Mouse (Mus musculus) heart, embryonic 14.5 days (tissue): ENCODE measurements around the gene Lsm10. TPM values are rescaled to one million over a fixed set of nuclear protein-coding genes. Genes with fewer than 3 reads are reported as not detected.

Experiments used
- ATAC-seq: fragments of 200-750 bp; cut with Nextera tagmentation; 2 replicates; pipeline ENCODE4 v1.8.0; 2017; ENCODE audit warnings: low read depth, moderate TSS enrichment; ENCODE audit not compliant: insufficient number of reproducible peaks, insufficient read depth, low FRiP score
- H3K27ac ChIP-seq, 2 experiments: fragments of 200-500 bp in 1 of 2; fragments of 300-500 bp in 1 of 2; sonication (generic) in 1 of 2; replicated peaks in 1 of 2; 2 replicates each; pipeline ENCODE4 v1.5.1; 2012 to 2014; ENCODE audit warnings: low read depth in 2 of 2, low read length in 2 of 2, control low read depth in 1 of 2, mild to moderate bottlenecking in 1 of 2, mixed read lengths in 1 of 2; ENCODE audit not compliant: control insufficient read depth in 1 of 2, insufficient read depth in 1 of 2
- H3K27me3 ChIP-seq: fragments of 300-500 bp; sonication (generic); 2 replicates; pipeline ENCODE4 v1.6.1; 2014; ENCODE audit warnings: mild to moderate bottlenecking, low read length, control low read depth; ENCODE audit not compliant: control insufficient read depth, insufficient read depth
- H3K36me3 ChIP-seq: fragments of 300-500 bp; sonication (generic); 2 replicates; pipeline ENCODE4 v1.6.1; 2014; ENCODE audit warnings: mild to moderate bottlenecking, control low read depth, low read length, mixed read lengths; ENCODE audit not compliant: control insufficient read depth, insufficient read depth
- H3K4me1 ChIP-seq, 2 experiments: fragments of 200-500 bp in 1 of 2; fragments of 300-500 bp in 1 of 2; sonication (generic) in 1 of 2; 2 replicates each; pipeline ENCODE4 v1.6.1; 2012 to 2014; ENCODE audit warnings: low read length in 2 of 2, control low read depth in 1 of 2, mixed read lengths in 1 of 2; ENCODE audit not compliant: control insufficient read depth in 2 of 2, insufficient read depth in 2 of 2
- H3K4me2 ChIP-seq: fragments of 300-500 bp; sonication (generic); 2 replicates; pipeline ENCODE4 v1.6.1; 2014; ENCODE audit warnings: mild to moderate bottlenecking, low read length
- H3K4me3 ChIP-seq, 2 experiments: fragments of 200-500 bp in 1 of 2; fragments of 300-500 bp in 1 of 2; sonication (generic) in 1 of 2; 2 replicates each; pipeline ENCODE4 v1.5.1; 2012 to 2014; ENCODE audit warnings: low read length in 2 of 2, mild to moderate bottlenecking in 2 of 2, control low read depth in 1 of 2, low read depth in 1 of 2, moderate library complexity in 1 of 2; ENCODE audit not compliant: control insufficient read depth in 1 of 2, insufficient read depth in 1 of 2
- H3K9ac ChIP-seq: fragments of 300-500 bp; sonication (generic); 2 replicates; pipeline ENCODE4 v1.6.1; 2014; ENCODE audit warnings: mild to moderate bottlenecking, low read length
- H3K9me3 ChIP-seq: fragments of 300-500 bp; sonication (generic); 2 replicates; pipeline ENCODE4 v1.6.1; 2016; ENCODE audit warnings: low read length, control low read depth; ENCODE audit not compliant: control insufficient read depth
- WGBS: fragments of 180-500 bp; shearing (Covaris S2); extraction: QIAGEN DNeasy Blood & Tissue Kit; methylation state at CpG from one replicate; pipeline ENCODE4 v1.1.7; 2014; 5-methylcytosine and 5-hydroxymethylcytosine counted together
- polyA plus RNA-seq: library from polyadenylated mRNA; unstranded; fragments of >200 nt; fragmentation: Nextera tagmentation; extraction: Ambion mirVana; gene quantifications from 2 replicates; pipeline ENCODE4 v1.2.1, GENCODE M21; 2014

Lsm10 gene
- polyA plus RNA-seq, 1 experiment from 2014 or later = 49.1 TPM

DNA sequence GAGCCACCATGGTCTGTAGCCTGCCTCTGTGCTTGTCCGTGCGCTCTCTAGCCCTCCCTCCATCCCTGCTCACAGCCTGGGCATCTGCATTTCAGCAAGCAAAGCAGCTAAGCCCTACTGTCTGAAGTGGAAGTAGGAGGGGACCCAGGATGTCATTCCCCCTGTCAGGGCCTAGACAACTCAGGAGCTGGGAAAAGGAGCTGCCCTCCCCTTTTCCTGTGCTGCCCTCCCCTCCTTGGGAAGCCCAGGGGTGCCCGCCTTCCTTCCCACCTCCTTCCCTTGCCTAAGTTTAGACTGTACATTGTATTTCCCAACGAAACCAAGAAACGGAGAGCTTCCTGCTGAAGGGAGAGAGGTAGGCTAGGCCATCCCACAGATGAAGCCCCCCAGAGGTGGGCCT, 44.6 kb downstream of the Lsm10 start:
- H3K27ac ChIP-seq = peak overlapping the region; percentile 27 to 62; a peak in 3 of 4 replicates
- peaks cover 10 to 11% of the 10 kb centered on the region in 2 experiments; a peak in 3 of 4 replicates for H3K4me1 ChIP-seq
- 0 out of 2 replicates have a peak, but pooled peaks have one; percentile 8 for ATAC-seq
- WGBS = 68% methylated on average over 5 of the region's 5 CpGs
- no peak overlapping the region for H3K4me2 ChIP-seq
- H3K9me3 ChIP-seq = no peaks in the 10 kb centered on the region
- peaks cover 40% of the 10 kb centered on the region for H3K36me3 ChIP-seq
- H3K4me3 ChIP-seq = no peak overlapping the region
- H3K27me3 ChIP-seq = no peaks in the 10 kb centered on the region
- no peak overlapping the region for H3K9ac ChIP-seq

GRCm38 (mm10) chr4:126145396-126145795, 49.0 kb downstream of the Lsm10 start:
- H3K9ac ChIP-seq = no peak overlapping the region
- no peak overlapping the region for H3K27ac ChIP-seq
- 30% methylated on average over 4 of the region's 4 CpGs for WGBS

GRCm38 (mm10) chr4:126146974-126147532, 50.6 kb downstream of the Lsm10 start:
- H3K4me2 ChIP-seq = peak overlapping the region; percentile 70
- peaks cover 5% of the 10 kb centered on the region; the same call in 1 of the 2 replicates for H3K36me3 ChIP-seq
- 46% methylated on average over 9 of the region's 9 CpGs for WGBS
- H3K27me3 ChIP-seq = peaks cover 14% of the 10 kb centered on the region; the same call in 1 of the 2 replicates
- H3K4me3 ChIP-seq = 0 out of 4 replicates have a peak overlapping the region, but pooled peaks of 1 of the 2 experiments have one; percentile 56
- no peak overlapping the region; the same call in 1 of the 2 replicates for H3K9ac ChIP-seq
- peak overlapping the region; percentile 70 to 81 for H3K27ac ChIP-seq
- no peak for ATAC-seq
- no peaks in the 10 kb centered on the region for H3K9me3 ChIP-seq
- H3K4me1 ChIP-seq = peaks cover 30% of the 10 kb centered on the region in 2 experiments

More at GRCm38 (mm10) chr4:126145396-126145795, 49.0 kb downstream of the Lsm10 start:
- H3K4me2 ChIP-seq = no peak overlapping the region
- H3K27me3 ChIP-seq = peaks cover 14% of the 10 kb centered on the region; the same call in 1 of the 2 replicates
- no peaks in the 10 kb centered on the region for H3K9me3 ChIP-seq
- H3K4me1 ChIP-seq = peaks cover 26% of the 10 kb centered on the region in 2 experiments
- no peak overlapping the region for H3K4me3 ChIP-seq
- ATAC-seq = no peak
- 0 out of 2 replicates have a peak, but pooled peaks cover 5% of the 10 kb centered on the region for H3K36me3 ChIP-seq

DNA sequence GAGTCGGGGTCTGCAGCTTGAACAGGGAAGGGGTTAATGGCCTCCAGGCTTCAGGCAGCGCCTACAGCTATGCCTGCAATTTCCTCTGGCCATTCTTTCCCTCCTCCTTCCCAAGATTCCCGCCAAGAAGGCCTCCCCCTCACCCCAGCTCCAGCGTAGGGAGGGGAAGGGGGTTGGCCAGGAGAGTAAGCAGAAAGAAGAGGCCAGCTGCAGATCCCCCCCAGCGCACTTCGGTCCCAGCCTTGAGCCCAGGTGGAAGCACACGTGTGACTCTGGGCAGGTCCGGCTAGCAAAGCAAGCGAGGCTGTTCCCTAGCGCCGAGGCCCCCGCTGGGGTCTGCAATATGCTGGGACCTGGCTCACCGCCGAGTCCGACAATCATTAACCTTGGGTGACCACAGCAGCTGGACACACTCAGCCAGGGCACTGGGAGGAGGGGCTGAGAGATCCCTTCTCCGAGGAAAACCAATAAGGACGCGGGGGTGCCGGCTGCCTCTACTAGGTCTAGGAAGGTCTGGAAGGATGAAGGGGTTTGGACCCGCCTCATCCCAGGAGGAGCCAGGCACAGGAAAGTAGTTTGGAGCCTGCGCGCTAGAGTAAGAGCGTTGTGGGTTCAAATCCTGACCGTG, 51.2 kb downstream of the Lsm10 start, which contains the start of gene Eva1b:
Gene Eva1b, plus strand, starts transcription at position 212 of the 628 bp plus-strand sequence.
- Histone ChIP-seq H3K27ac (peak within 1 kb of the TSS; percentile 70 to 81), H3K9me3 (no peaks in the 10 kb centered on the region), H3K4me2 (peak within 1 kb of the TSS; percentile 70), H3K36me3 (peaks cover 5% of the 10 kb centered on the region; the same call in 1 of the 2 replicates), H3K4me1 (peaks cover 30 to 32% of the 10 kb centered on the region in 2 experiments), H3K4me3 (peak within 1 kb of the TSS; percentile 56 to 67), H3K27me3 (peaks cover 14% of the 10 kb centered on the region; the same call in 1 of the 2 replicates), H3K9ac (peak within 1 kb of the TSS; percentile 80)
- WGBS = 4% methylated on average over 22 of the region's 24 CpGs
- ATAC-seq = peak; percentile 43

Other genes with a start within 250 kb of the Lsm10 start
- gene Csf3r, start 72.1 kb upstream of the Lsm10 start, polyA plus RNA-seq = 1.1 and 1.5 TPM in 2 replicates
- gene Mrps15, start 49.7 kb upstream of the Lsm10 start, polyA plus RNA-seq = 132 and 151 TPM in 2 replicates
- gene Oscp1, start 38.1 kb upstream of the Lsm10 start, polyA plus RNA-seq = 4.6 and 6.4 TPM in 2 replicates
- gene Stk40, start 7.3 kb downstream of the Lsm10 start, polyA plus RNA-seq = 13.1 and 17.8 TPM in 2 replicates
- 31.8 and 33.9 TPM in 2 replicates for gene Eva1b, start 51.1 kb downstream of the Lsm10 start, polyA plus RNA-seq
- 2.5 and 2.7 TPM in 2 replicates for gene Sh3d21, start 66.9 kb downstream of the Lsm10 start, polyA plus RNA-seq
- gene Thrap3, start 106.1 kb downstream of the Lsm10 start, polyA plus RNA-seq = 132 and 148 TPM in 2 replicates
- gene Map7d1, start 159.7 kb downstream of the Lsm10 start, polyA plus RNA-seq = 41.8 and 46.8 TPM in 2 replicates
- gene Trappc3, start 165.7 kb downstream of the Lsm10 start, polyA plus RNA-seq = 17.8 and 30.5 TPM in 2 replicates
- 3.8 and 4.8 TPM in 2 replicates for gene Col8a2, start 190.2 kb downstream of the Lsm10 start, polyA plus RNA-seq
- gene Adprhl2, start 225.1 kb downstream of the Lsm10 start, polyA plus RNA-seq = 23.7 and 25.1 TPM in 2 replicates
- 0.89 and 0.96 TPM in 2 replicates for gene Tekt2, start 229.1 kb downstream of the Lsm10 start, polyA plus RNA-seq